Mouse (Mus musculus) ES-E14 (cell line): Measurements from ENCODE around the gene Fyttd1. TPM values are rescaled to one million over a fixed set of nuclear protein-coding genes. Genes with fewer than 3 reads are reported as not detected.

Source experiments
- DNase-seq: peaks from one replicate; pipeline ENCODE4 v3.0.0-alpha.2; 2013; ENCODE audit warnings: low read depth, low spot score
- H3K27ac ChIP-seq: 2 replicates; pipeline ENCODE4 v1.5.1; 2012; ENCODE audit warnings: low read depth, mild to moderate bottlenecking, low read length, moderate library complexity, mixed read lengths; ENCODE audit not compliant: poor library complexity, insufficient read depth, severe bottlenecking
- H3K36me3 ChIP-seq: 2 replicates; pipeline ENCODE4 v1.6.1; 2012; ENCODE audit warnings: mild to moderate bottlenecking, low read length, moderate library complexity, mixed read lengths; ENCODE audit not compliant: control insufficient read depth, poor library complexity, insufficient read depth, severe bottlenecking
- H3K4me1 ChIP-seq, 2 experiments: fragments of 150-350 bp in 1 of 2; sonication (generic) in 1 of 2; 2 replicates each; pipeline ENCODE4 v1.6.1; 2012; ENCODE audit warnings: low read length in 2 of 2, mild to moderate bottlenecking in 1 of 2, mixed read lengths in 1 of 2; ENCODE audit not compliant: control insufficient read depth in 2 of 2, insufficient read depth in 2 of 2, poor library complexity in 1 of 2
- H3K4me3 ChIP-seq, 2 experiments: fragments of 150-350 bp in 1 of 2; sonication (generic) in 1 of 2; 2 replicates each; pipeline ENCODE4 v1.5.1; 2012; ENCODE audit warnings: low read length in 2 of 2, low read depth in 1 of 2, mild to moderate bottlenecking in 1 of 2, mixed read lengths in 1 of 2; ENCODE audit not compliant: insufficient read depth in 1 of 2, poor library complexity in 1 of 2, severe bottlenecking in 1 of 2
- H3K9ac ChIP-seq: 2 replicates; pipeline ENCODE4 v1.6.1; 2012; ENCODE audit warnings: low read depth, mild to moderate bottlenecking, low read length, mixed read lengths; ENCODE audit not compliant: poor library complexity, insufficient read depth, severe bottlenecking
- H3K9me3 ChIP-seq: fragments of 150-350 bp; sonication (generic); 2 replicates; pipeline ENCODE4 v1.6.1; 2012; ENCODE audit warnings: low read depth, mild to moderate bottlenecking, low read length; ENCODE audit not compliant: control insufficient read depth, insufficient read depth
- CHD2 ChIP-seq: IDR thresholded peaks from 2 replicates; pipeline ENCODE4 v1.6.1; 2014; ENCODE audit warnings: mild to moderate bottlenecking, low read depth, low read length, inconsistent platforms
- HCFC1 ChIP-seq: IDR thresholded peaks from 2 replicates; pipeline ENCODE4 v1.6.1; 2012; ENCODE audit warnings: low read length, inconsistent platforms, borderline replicate concordance; ENCODE audit not compliant: insufficient read depth
- MAFK ChIP-seq: IDR thresholded peaks from 2 replicates; pipeline ENCODE4 v1.6.1; 2014; ENCODE audit warnings: mild to moderate bottlenecking, low read depth, low read length, inconsistent platforms; ENCODE audit not compliant: insufficient read depth
- ZC3H11A ChIP-seq: IDR thresholded peaks from 2 replicates; pipeline ENCODE4 v1.6.1; 2012; ENCODE audit warnings: low read depth, mild to moderate bottlenecking, inconsistent platforms, low read length, borderline replicate concordance
- ZNF384 ChIP-seq: IDR thresholded peaks from 2 replicates; pipeline ENCODE4 v1.6.1; 2012; ENCODE audit warnings: low read depth, low read length, inconsistent platforms
- in situ Hi-C, 2 experiments: fragments of 600-800 bp; cut with MboI; formaldehyde crosslinking; loops; one replicate each; pipeline ENCODE4 v1.15.1; 2025; ENCODE audit warnings: low sequenced_read_pairs in 2 of 2, inconsistent platforms in 1 of 2; ENCODE audit not compliant: unreplicated experiment in 2 of 2
- total RNA-seq: library from RNA; depleted of rRNA; stranded (reverse); fragments of 300-350 nt; gene quantifications from 2 replicates; pipeline ENCODE4 v1.2.3, GENCODE M21; 2012

Gene Fyttd1
- total RNA-seq, 1 experiment = 106 TPM

DNA sequence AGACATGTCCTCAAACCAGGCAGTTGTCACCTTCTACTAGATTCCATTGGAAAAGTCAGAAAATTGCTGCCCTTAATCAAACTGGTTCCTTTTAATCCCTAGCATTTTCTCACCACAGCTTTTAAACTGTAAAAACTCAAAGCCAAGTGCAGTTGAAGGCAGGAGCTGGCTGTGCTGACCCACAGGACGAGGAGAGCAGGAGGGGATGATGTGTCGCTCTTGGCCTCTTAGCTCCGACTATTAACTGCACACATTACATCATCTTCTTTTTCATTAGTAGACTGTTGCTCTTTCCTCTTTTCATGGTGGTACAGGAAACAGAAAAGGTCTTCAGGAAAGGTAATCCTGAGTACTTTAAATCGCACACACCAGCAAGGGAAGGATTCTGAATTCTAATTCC is 18.9 kb upstream of the Fyttd1 start:
- Histone ChIP-seq H3K9me3 (no peaks in the 10 kb centered on the region), H3K4me1 (no peaks in the 10 kb centered on the region), H3K9ac (no peak overlapping the region), H3K36me3 (no peaks in the 10 kb centered on the region), H3K4me3 (no peak overlapping the region), H3K27ac (no peak overlapping the region)
- no peak for DNase-seq
- in situ Hi-C loops = no loop called here
- TF ChIP-seq ZC3H11A (no peak), HCFC1 (no peak), CHD2 (no peak), ZNF384 (no peak), MAFK (no peak)

- no peak for DNase-seq
- no peaks in the 10 kb centered on the region for H3K36me3 ChIP-seq
- no peak overlapping the region for H3K4me3 ChIP-seq
- peaks cover 0 to 2% of the 10 kb centered on the region in 2 experiments; a peak in 1 of 4 replicates for H3K4me1 ChIP-seq
- H3K9me3 ChIP-seq = no peaks in the 10 kb centered on the region
- no peak overlapping the region for H3K9ac ChIP-seq
- TF ChIP-seq ZNF384 = no peak
- TF ChIP-seq HCFC1 = no peak
- no peak for TF ChIP-seq ZC3H11A
- TF ChIP-seq MAFK = no peak
- TF ChIP-seq CHD2 = no peak
- in situ Hi-C loops = no loop called here
- H3K27ac ChIP-seq = no peak overlapping the region
These were observed 18.3 kb upstream of the Fyttd1 start for GRCm38 (mm10) chr16:32858771-32859636.

DNA sequence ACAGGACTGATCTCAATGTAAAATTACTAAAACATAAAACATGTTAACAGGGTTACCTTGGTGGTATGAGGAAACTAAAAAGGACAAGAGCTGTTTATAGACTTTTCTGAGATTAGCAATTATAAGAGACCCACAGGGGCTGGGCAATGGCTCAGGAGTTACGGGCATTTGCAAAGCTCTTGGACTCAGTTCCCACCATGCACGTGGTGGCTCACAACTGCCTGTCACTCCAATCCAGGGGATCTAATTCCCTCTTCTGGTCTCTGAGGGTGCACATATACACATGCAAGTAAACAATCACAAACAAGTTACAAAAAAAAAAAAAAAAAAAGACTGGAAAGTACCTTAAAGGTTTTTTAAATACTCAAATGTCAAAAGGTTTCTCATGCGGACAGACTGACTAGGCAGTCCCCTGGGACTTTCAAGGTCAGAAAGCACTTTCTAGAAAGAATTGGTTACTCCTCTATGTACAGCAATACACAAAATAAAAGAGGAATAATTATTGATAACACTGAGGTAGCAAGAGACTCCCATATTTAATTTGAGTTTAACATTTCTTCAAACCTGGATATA is 15.4 kb upstream of the Fyttd1 start:
- Histone ChIP-seq H3K27ac (no peak overlapping the region), H3K36me3 (no peaks in the 10 kb centered on the region), H3K9ac (no peak overlapping the region), H3K4me1 (peaks cover 0 to 2% of the 10 kb centered on the region in 2 experiments; a peak in 1 of 4 replicates), H3K4me3 (no peak overlapping the region), H3K9me3 (no peaks in the 10 kb centered on the region)
- TF ChIP-seq ZC3H11A = no peak
- TF ChIP-seq MAFK = no peak
- no peak for TF ChIP-seq ZNF384
- TF ChIP-seq HCFC1 = no peak
- TF ChIP-seq CHD2 = no peak
- DNase-seq = no peak
- in situ Hi-C loops = no loop called here

- DNase-seq = no peak
- no peaks in the 10 kb centered on the region for H3K36me3 ChIP-seq
- in situ Hi-C loops = no loop called here
These were observed 11.9 kb upstream of the Fyttd1 start for GRCm38 (mm10) chr16:32865401-32865800.

More at GRCm38 (mm10) chr16:32865401-32865800, 11.9 kb upstream of the Fyttd1 start:
- no peak for TF ChIP-seq MAFK
- no peak for TF ChIP-seq HCFC1
- no peak for TF ChIP-seq ZNF384
- TF ChIP-seq ZC3H11A = no peak
- TF ChIP-seq CHD2 = no peak
- H3K9me3 ChIP-seq = no peaks in the 10 kb centered on the region
- no peak overlapping the region for H3K27ac ChIP-seq
- H3K9ac ChIP-seq = no peak overlapping the region
- H3K4me3 ChIP-seq = no peak overlapping the region
- peaks cover 2% of the 10 kb centered on the region in 2 experiments; a peak in 2 of 4 replicates for H3K4me1 ChIP-seq
